Mouse (Mus musculus): Measurements from ENCODE around the gene Mylk.

The Mylk gene

DNA sequence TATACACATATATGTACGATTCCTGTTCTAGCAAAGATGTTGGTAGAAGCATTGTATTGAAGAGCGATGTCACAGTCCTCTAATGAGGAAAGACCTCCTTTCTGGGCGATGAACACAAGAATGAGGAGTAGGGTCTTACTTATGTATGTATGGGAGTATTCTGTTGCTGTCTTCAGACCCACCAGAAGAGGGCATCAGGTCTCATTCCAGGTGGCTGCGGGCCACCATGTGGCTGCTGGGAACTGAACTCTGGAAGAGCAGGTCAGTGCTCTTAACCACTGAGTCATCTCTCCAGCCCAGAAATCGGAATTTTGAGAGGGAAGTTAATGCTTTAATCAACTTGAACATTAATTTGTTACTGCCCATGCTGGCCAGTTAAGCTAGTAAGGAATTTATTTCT, 279.3 kb downstream of the Mylk start:
- DNase-seq (ENCODE audit: low spot score): no peak

GRCm38 (mm10) chr16:35025347-35025746, 280.3 kb downstream of the Mylk start:
- DNase-seq (ENCODE audit: low spot score): no peak

DNA sequence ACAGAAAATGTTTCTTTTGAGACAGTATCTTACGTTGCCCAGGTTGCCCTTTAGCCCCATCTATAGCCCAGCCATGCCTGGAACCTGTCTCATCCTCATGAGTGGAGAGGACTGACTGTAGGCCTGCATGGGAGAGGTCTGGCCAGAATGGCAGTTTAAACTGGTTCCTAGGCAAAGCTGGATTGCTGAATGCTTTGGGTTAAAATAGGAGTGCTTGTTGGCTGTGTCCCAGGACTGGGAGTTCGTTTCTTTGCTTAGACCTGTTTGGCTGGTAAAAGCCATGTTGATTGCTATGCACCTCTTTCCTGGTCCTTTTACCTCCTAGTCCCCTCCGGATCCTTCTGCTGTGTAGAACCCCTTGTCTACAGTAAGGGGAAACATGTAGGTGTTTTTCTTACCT, 288.2 kb downstream of the Mylk start:
- no peak for DNase-seq (ENCODE audit: low spot score)

DNA sequence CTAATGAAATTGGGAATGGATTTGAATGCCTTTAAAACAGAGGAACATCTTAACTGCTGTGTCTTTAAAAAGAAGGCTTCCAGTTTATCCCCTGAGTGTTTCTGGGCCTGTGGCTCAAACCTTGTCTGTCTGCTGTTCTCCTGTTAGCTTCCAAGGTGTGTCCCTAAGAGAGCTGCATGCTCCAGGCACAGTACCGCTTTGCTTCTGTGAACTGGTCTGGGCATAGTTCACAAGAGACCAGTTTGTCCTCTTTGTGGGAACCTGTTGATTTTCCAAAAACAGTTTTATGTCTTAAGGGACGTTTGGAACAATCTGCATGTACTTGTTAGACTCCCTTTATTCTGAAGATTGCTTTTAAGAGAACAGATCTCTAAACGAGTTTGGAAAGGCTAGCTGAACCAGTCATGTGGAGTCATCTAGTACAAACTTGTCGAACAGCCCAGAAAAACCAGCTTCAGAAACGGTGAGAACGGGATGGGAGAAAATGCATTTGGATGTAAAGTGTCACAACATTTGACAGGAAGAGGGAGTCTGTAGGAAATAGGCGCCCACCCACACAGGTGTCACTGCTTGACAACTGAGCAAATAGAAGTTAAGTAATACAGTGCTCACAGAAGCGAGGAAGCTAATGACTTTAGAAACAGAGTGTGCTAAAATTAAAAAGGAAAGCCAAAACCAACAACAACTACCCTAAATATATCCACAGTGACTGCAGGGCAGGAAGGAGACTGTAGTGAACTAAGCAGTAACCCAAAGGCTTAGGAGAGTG, 289.0 kb downstream of the Mylk start:
- no peak for DNase-seq (ENCODE audit: low spot score)

GRCm38 (mm10) chr16:35034971-35035370, 290.0 kb downstream of the Mylk start:
- no peak for DNase-seq (ENCODE audit: low spot score)

GRCm38 (mm10) chr16:35036754-35037153, 291.7 kb downstream of the Mylk start:
- no peak for DNase-seq (ENCODE audit: low spot score)

GRCm38 (mm10) chr16:35038343-35039057, 293.5 kb downstream of the Mylk start:
- no peak for DNase-seq (ENCODE audit: low spot score)

DNA sequence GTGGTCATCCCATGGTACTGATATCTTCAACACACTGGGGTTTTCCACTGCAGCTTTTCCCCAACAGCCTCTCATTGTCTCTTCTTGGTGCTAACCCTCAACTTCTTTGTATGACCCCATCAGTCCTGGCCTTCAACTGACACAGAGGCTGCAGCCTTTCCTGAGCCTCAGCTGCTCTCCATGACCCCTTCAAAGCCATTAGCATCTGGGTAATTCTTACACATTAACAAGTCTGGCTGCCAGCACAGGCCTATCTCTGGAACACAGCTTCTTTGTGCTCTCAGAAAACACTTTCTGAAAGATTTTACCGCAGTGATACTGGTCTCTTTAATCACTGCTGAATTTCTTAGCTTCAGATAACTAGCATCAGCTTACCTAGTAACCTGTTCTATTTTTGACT, 295.1 kb downstream of the Mylk start:
- DNase-seq (ENCODE audit: low spot score): no peak

- no peak for DNase-seq (ENCODE audit: low spot score)
These were observed 296.0 kb downstream of the Mylk start for GRCm38 (mm10) chr16:35041001-35041400.

DNA sequence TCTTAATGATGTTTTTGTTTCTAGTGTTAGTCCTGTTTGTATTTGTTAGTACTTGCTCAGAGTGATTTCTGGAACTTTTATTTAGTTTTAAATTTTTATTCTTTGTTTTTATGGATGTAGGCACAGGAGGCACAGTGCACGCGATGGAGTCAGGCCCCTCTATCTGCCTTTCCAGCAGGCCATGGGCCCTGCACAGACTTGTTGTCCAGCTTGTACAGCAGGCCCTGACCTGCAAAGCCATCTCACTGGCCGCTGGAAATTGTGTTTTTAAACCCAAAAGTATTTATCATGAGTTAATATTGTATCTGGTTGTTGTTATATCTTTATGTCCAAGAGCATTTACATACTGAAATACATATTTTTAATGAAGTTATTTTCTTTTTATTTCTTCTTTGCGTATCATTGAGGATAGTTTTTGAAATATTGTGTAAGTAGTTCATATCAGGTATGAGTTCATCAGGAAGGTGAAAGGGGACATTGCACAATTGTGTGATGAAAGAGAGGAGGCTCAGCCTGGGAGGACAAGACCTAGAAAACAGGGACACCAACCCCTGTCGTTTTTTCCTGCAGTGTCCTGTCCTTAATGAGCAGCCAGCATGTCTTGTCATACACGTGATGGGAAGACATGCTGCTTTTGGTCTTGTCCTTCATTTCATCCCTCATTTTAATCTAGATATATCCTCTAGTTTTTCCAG, 301.2 kb downstream of the Mylk start:
- DNase-seq (ENCODE audit: low spot score): no peak

DNA sequence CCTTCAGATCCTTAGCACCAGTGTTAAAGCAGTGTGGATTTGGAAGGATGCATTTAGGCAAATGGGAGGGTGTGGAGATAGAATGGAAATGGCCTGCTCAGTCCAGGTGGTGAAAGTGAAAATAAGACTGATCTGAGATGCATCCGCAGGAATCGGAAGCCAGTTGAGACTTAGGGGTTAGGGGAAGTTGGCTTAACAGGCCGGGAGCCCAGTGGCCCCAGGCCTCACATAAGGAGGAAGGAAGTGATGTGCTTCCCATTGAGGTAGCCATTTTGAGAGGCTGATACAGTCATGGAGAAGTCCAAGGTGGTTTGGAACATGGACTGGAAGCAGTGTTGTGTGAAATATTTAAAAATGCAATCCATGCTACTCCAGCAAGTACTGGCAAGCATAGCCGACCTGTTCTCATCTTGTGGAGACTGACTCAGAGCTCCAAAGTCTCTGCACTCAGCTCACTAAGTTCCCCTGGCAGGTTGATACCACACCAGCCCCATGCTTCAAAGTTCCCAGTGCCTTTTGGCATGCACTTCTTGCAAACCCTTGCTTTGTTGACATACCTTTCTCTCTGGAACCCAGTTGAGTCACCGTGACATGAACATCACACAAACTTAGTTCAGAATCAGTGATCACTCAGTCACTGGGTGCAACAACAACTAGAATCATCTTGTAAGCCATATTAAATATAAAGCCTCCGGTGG, 302.4 kb downstream of the Mylk start:
- no peak for DNase-seq (ENCODE audit: low spot score)

DNA sequence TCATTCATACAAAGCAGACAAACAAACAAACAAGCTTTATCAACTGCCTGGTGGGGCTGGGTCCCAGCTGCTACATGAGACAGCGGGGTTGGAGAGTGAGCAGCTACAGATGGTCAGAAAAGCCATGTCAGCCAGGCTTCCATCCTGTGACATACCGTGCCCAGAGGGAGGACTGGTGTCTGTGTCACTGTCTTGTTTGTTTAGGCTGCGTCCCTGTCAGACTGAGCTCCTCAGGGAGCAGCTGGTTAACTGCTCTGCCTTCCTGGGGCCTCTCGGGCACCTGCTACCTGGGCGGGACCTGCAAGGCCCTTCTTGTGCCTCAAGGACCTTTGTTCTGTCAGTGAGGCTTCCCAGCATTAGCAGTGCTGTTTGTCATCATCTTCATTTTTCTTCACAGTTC, 306.1 kb downstream of the Mylk start:
- no peak for DNase-seq (ENCODE audit: low spot score)
